8 mouse cellular contexts compared by ENCODE assay signal in genomic region chr12:108005816-108006626, GRCm38 (mm10). TPM values are rescaled to one million over a fixed set of nuclear protein-coding genes. Genes with fewer than 3 reads are reported as not detected.
DNase-seq lines count a peak whose midpoint lies in the region; ATAC-seq lines count a peak whose summit lies in the region.

No protein-coding gene starts in this region.

- H3K4me2 ChIP-seq in intestine, embryonic 16.5 days (ENCODE audit: low read depth, low read length), result peak overlapping the region; percentile 89
- H3K4me2 ChIP-seq in limb, embryonic 11.5 days (ENCODE audit: low read depth, severe bottlenecking), result peak overlapping the region; percentile 78

- no peaks in the 10 kb centered on the region for H3K36me3 ChIP-seq in intestine, embryonic 16.5 days (ENCODE audit: control insufficient read depth, insufficient read depth, low read length)
- no peaks in the 10 kb centered on the region for H3K36me3 ChIP-seq in limb, embryonic 11.5 days (ENCODE audit: control insufficient read depth, insufficient read depth, low read length)

- no peaks in the 10 kb centered on the region for H3K9me3 ChIP-seq in intestine, embryonic 16.5 days (ENCODE audit: control insufficient read depth, low read length)
- H3K9me3 ChIP-seq in limb, embryonic 11.5 days (ENCODE audit: control insufficient read depth, low read length), result no peaks in the 10 kb centered on the region

- peaks cover 22% of the 10 kb centered on the region for H3K4me1 ChIP-seq in intestine, embryonic 16.5 days (ENCODE audit: control insufficient read depth, insufficient read depth, low read length)
- peaks cover 20% of the 10 kb centered on the region for H3K4me1 ChIP-seq in limb, embryonic 11.5 days (ENCODE audit: control insufficient read depth, insufficient read depth, low read length)

- peak; percentile 75 for ATAC-seq in intestine, embryonic 16.5 days
- ATAC-seq in limb, embryonic 11.5 days (ENCODE audit: insufficient number of reproducible peaks, low FRiP score, low TSS enrichment, low read depth), result no peak

- peaks cover 12% of the 10 kb centered on the region; the same call in 1 of the 2 replicates for H3K27me3 ChIP-seq in intestine, embryonic 16.5 days (replicated peaks; ENCODE audit: control insufficient read depth, insufficient read depth, low read length)
- H3K27me3 ChIP-seq in limb, embryonic 11.5 days (ENCODE audit: control insufficient read depth, insufficient read depth, low read length), result no peaks in the 10 kb centered on the region

- H3K9ac ChIP-seq in intestine, embryonic 16.5 days (ENCODE audit: low read depth, low read length), result peak overlapping the region; percentile 93
- peak overlapping the region; percentile 48 for H3K9ac ChIP-seq in limb, embryonic 11.5 days (ENCODE audit: low read length)

- peak overlapping the region; percentile 99 for H3K27ac ChIP-seq in intestine, embryonic 16.5 days (ENCODE audit: low read length)
- H3K27ac ChIP-seq in limb, embryonic 11.5 days (replicated peaks; ENCODE audit: low read depth, low read length), result no peak overlapping the region

- 2% methylated on average over 56 of the region's 56 CpGs for WGBS in intestine, embryonic 16.5 days
- WGBS in limb, embryonic 11.5 days, result under 1% methylated on average over 56 of the region's 56 CpGs

- peak overlapping the region; percentile 89 for H3K4me3 ChIP-seq in intestine, embryonic 16.5 days (ENCODE audit: low read length)
- H3K4me3 ChIP-seq in limb, embryonic 11.5 days (ENCODE audit: low read depth, low read length), result peak overlapping the region; percentile 28

- peak; percentile 77 for DNase-seq in Muller cell, postnatal 12 days (ENCODE audit: inconsistent ontology term)
- peak; percentile 18 for DNase-seq in cerebellum, adult 9-11 months
- peak; percentile 70 to 76 for DNase-seq in frontal cortex, postnatal 10 days (ENCODE audit: low spot score in 2 of 2)
- DNase-seq in limb, embryonic 11.5 days (ENCODE audit: low spot score), result peak; percentile 90
- peak; percentile 70 for DNase-seq in naive thymus-derived CD4-positive, alpha-beta T cell, adult 2 months (ENCODE audit: low read depth)
- peak; percentile 59 to 64 for DNase-seq in thymus, adult 18-20 months
- no peak for DNase-seq in spleen, postnatal 36 days (ENCODE audit: low spot score in 2 of 2)

RNA-seq across cellular contexts. Expression of gene Bcl11b, which starts 2.6 kb away (rescaled TPM):
- polyA plus RNA-seq in intestine, embryonic 16.5 days (2015; fragmentation: Nextera tagmentation; extraction: Ambion mirVana), result 3.4 and 5.5 TPM in 2 replicates
- polyA plus RNA-seq in limb, embryonic 11.5 days (2014; fragmentation: Nextera tagmentation; extraction: Ambion mirVana), result 8.7 and 12.3 TPM in 2 replicates

Comparison
In these comparisons a context has a peak if more than half of its experiments do, and no peak if none do; other contexts are left out.
1. DNase-seq: peak in Muller cell, postnatal 12 days (single experiment), cerebellum, adult 9-11 months (single experiment), frontal cortex, postnatal 10 days (2 of 2), limb, embryonic 11.5 days (single experiment), naive thymus-derived CD4-positive, alpha-beta T cell, adult 2 months (single experiment) and thymus, adult 18-20 months (2 of 2); none in spleen, postnatal 36 days (0 of 2).